Mouse (Mus musculus): ENCODE data around the gene Sox5.

Sox5 gene

GRCm38 (mm10) chr6:144336789-144337188 lies 445.0 kb downstream of the Sox5 start:
- DNase-seq (ENCODE audit: low read depth, low spot score): no peak

GRCm38 (mm10) chr6:144333146-144333545 lies 448.6 kb downstream of the Sox5 start:
- no peak for DNase-seq (ENCODE audit: low read depth, low spot score)

- no peak for DNase-seq (ENCODE audit: low read depth, low spot score)
These were observed 449.8 kb downstream of the Sox5 start for GRCm38 (mm10) chr6:144332027-144332426.

GRCm38 (mm10) chr6:144329311-144329930 lies 452.4 kb downstream of the Sox5 start:
- DNase-seq (ENCODE audit: low read depth, low spot score): no peak

- no peak for DNase-seq (ENCODE audit: low read depth, low spot score)
These were observed 453.0 kb downstream of the Sox5 start for GRCm38 (mm10) chr6:144328779-144329178.

- no peak for DNase-seq (ENCODE audit: low read depth, low spot score)
These were observed 455.0 kb downstream of the Sox5 start for GRCm38 (mm10) chr6:144326817-144327216.

- no peak for DNase-seq (ENCODE audit: low read depth, low spot score)
These were observed 458.4 kb downstream of the Sox5 start for GRCm38 (mm10) chr6:144323372-144323771.

- DNase-seq (ENCODE audit: low read depth, low spot score): no peak
These were observed 459.3 kb downstream of the Sox5 start for GRCm38 (mm10) chr6:144322297-144323047.

GRCm38 (mm10) chr6:144320327-144320726 lies 461.4 kb downstream of the Sox5 start:
- DNase-seq (ENCODE audit: low read depth, low spot score): no peak

GRCm38 (mm10) chr6:144319717-144320116 lies 462.1 kb downstream of the Sox5 start:
- no peak for DNase-seq (ENCODE audit: low read depth, low spot score)

- no peak for DNase-seq (ENCODE audit: low read depth, low spot score)
These were observed 468.7 kb downstream of the Sox5 start for GRCm38 (mm10) chr6:144312781-144313754.

GRCm38 (mm10) chr6:144312282-144312780 lies 469.4 kb downstream of the Sox5 start:
- DNase-seq (ENCODE audit: low read depth, low spot score): no peak

- DNase-seq (ENCODE audit: low read depth, low spot score): no peak
These were observed 470.0 kb downstream of the Sox5 start for GRCm38 (mm10) chr6:144311754-144312153.

- DNase-seq (ENCODE audit: low read depth, low spot score): no peak
These were observed 472.6 kb downstream of the Sox5 start for GRCm38 (mm10) chr6:144309171-144309570.

GRCm38 (mm10) chr6:144307551-144308149 lies 474.1 kb downstream of the Sox5 start:
- DNase-seq (ENCODE audit: low read depth, low spot score): no peak

- DNase-seq (ENCODE audit: low read depth, low spot score): no peak
These were observed 479.0 kb downstream of the Sox5 start for GRCm38 (mm10) chr6:144302823-144303222.

- no peak for DNase-seq (ENCODE audit: low read depth, low spot score)
These were observed 480.7 kb downstream of the Sox5 start for GRCm38 (mm10) chr6:144301082-144301481.

- DNase-seq (ENCODE audit: low read depth, low spot score): no peak
These were observed 482.3 kb downstream of the Sox5 start for GRCm38 (mm10) chr6:144299503-144299858.

GRCm38 (mm10) chr6:144298641-144299502 lies 482.9 kb downstream of the Sox5 start:
- no peak for DNase-seq (ENCODE audit: low read depth, low spot score)

- no peak for DNase-seq (ENCODE audit: low read depth, low spot score)
These were observed 483.9 kb downstream of the Sox5 start for GRCm38 (mm10) chr6:144297846-144298245.

- DNase-seq (ENCODE audit: low read depth, low spot score): no peak
These were observed 484.6 kb downstream of the Sox5 start for GRCm38 (mm10) chr6:144297131-144297530.

Data from skeletal muscle tissue, adult 2 months (tissue).